Mouse (Mus musculus): Measurements from ENCODE around the gene Npl.

DNA sequence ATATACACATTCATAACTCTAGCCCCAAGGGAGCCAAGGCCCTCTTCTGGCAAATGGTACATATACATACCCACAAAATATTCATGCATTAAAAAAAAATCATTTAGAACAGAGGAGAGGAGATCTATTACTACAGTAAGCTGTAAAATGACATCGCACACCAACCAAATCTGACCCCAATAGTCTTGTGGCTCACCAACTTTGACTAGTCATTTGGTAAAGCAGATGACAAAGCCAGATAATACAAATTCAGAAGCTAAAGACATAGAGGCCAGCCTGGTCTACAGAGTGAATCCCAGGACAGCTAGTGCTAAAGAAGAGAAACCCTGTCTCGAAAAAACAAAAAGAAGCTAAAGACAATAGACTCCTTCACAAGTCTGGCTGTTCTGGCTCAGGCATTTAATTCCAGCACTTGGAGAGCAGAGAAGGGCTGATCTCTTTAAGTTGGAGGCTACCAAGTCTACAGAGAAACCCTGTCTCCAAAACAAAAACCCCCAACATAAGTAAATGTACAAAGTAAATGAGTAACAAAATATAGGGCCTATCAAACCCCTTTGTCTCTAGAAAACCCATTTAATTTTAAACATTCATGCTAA lies 64.5 kb downstream of the Npl start:
- TF ChIP-seq CTCF (IDR thresholded peaks at IDR 0.05; ENCODE audit: borderline replicate concordance, insufficient read depth, low read length) (no peak), POLR2A (IDR thresholded peaks at IDR 0.05; ENCODE audit: low read depth, low read length) (no peak)
